Mouse (Mus musculus) C2C12 (cell line): ENCODE data around the gene Mpdu1.

Source experiments
- CEBPB ChIP-seq: IDR thresholded peaks from one replicate; pipeline ENCODE4 v1.6.1; 2011; ENCODE audit warnings: low read depth, mild to moderate bottlenecking, control low read depth, moderate library complexity
- CTCF ChIP-seq: IDR thresholded peaks from one replicate; pipeline ENCODE4 v1.5.1; 2011; ENCODE audit not compliant: control insufficient read depth, insufficient read depth, insufficient read length
- FOSL1 ChIP-seq: IDR thresholded peaks from one replicate; pipeline ENCODE4 v1.8.0; 2011; ENCODE audit warnings: mild to moderate bottlenecking, low read length; ENCODE audit not compliant: poor library complexity, insufficient read depth, severe bottlenecking
- MAX ChIP-seq: IDR thresholded peaks from one replicate; pipeline ENCODE4 v1.6.1; 2011; ENCODE audit warnings: mild to moderate bottlenecking, control low read depth
- MYOD1 ChIP-seq: IDR thresholded peaks from one replicate; pipeline ENCODE4 v1.6.1; 2011; ENCODE audit warnings: low read depth; ENCODE audit not compliant: control insufficient read depth, insufficient read length
- MYOG ChIP-seq: IDR thresholded peaks from one replicate; pipeline ENCODE4 v1.6.1; 2011; ENCODE audit not compliant: control insufficient read depth, insufficient read length; ENCODE audit errors: extremely low read depth
- USF1 ChIP-seq: IDR thresholded peaks from one replicate; pipeline ENCODE4 v1.6.1; 2011; ENCODE audit warnings: low read depth, mild to moderate bottlenecking, control low read depth, moderate library complexity

GRCm38 (mm10) chr11:69632284-69633089, 30.0 kb downstream of the Mpdu1 start, which contains the start of gene Fxr2:
- TF ChIP-seq CTCF (peak; percentile 78), FOSL1 (no peak), CEBPB (no peak), MAX (peak; percentile 85), MYOD1 (no peak), USF1 (no peak), MYOG (no peak)
